Mouse (Mus musculus): ENCODE data around the gene Sirpb1b.
"Not testable (repeated sequence)": the region's sequence is repeated elsewhere in the genome, so short reads cannot be mapped to it uniquely, and the experiment has no call there.

- not testable (repeated sequence) for TF ChIP-seq POLR2A (IDR thresholded peaks at IDR 0.05; ENCODE audit: borderline replicate concordance, extremely low read depth, insufficient read depth, insufficient read length, poor library complexity, severe bottlenecking); CTCF (IDR thresholded peaks at IDR 0.05; ENCODE audit: borderline replicate concordance, extremely low read depth, insufficient read depth, insufficient read length)
Observed at GRCm38 (mm10) chr3:15590377-15591117, 15.7 kb upstream of the Sirpb1b start.
